Mouse (Mus musculus) heart, adult 9 months (tissue): ENCODE measurements at regions not wholly inside any gene's neighbourhood (a gene's known extent, or its start where the extent isn't known, plus 50 kb on each side); places are given as distances from the start of the nearest gene placed in this dataset.
"Not testable (repeated sequence)": the region's sequence is repeated elsewhere in the genome, so short reads cannot be mapped to it uniquely, and the experiment has no call there.

Experiments
- DNase-seq, 2 experiments: peaks; one replicate each; pipeline ENCODE4 v3.0.0; 2022; ENCODE audit warnings: low spot score in 2 of 2

DNA sequence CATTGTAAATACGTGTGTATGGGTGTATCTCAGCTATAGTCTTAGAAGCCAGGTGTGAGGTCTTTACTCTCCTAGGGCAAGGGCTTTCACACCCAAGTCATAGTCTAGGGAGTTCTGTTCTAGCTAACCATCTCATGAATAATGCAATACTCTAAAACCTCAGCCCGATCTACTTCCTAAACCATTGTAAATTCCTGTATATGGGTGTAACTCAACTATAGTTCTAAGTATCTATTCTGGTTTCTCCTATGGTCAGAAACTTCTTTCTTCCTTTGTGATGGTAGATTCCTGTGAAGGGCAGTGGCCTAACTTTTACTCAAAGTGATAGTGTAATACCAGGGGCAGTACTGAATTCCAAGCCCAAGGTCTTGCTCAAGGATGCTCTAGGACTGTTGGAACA, 58.7 kb upstream of the Srd5a3 start:
- not testable (repeated sequence) for DNase-seq

DNA sequence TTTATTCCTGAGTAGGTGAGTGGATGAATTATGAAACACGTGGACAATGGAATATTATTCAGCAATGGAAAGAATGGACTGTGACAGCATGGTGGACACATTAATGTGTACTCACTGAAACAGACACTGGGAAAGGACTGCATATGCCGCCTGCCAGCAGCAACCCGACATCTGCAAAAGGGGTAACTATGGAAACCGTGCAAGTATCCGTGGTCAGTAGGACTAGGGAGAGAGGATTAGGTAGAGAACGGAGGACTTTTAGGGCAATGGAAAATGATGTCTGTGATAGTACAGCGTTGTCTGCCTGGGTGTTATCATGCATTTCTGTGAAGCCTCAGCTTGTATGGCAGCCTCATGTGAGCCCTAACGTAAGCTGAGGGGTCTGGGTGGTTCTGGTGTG, 59.6 kb upstream of the Srd5a3 start:
- no peak for DNase-seq

DNA sequence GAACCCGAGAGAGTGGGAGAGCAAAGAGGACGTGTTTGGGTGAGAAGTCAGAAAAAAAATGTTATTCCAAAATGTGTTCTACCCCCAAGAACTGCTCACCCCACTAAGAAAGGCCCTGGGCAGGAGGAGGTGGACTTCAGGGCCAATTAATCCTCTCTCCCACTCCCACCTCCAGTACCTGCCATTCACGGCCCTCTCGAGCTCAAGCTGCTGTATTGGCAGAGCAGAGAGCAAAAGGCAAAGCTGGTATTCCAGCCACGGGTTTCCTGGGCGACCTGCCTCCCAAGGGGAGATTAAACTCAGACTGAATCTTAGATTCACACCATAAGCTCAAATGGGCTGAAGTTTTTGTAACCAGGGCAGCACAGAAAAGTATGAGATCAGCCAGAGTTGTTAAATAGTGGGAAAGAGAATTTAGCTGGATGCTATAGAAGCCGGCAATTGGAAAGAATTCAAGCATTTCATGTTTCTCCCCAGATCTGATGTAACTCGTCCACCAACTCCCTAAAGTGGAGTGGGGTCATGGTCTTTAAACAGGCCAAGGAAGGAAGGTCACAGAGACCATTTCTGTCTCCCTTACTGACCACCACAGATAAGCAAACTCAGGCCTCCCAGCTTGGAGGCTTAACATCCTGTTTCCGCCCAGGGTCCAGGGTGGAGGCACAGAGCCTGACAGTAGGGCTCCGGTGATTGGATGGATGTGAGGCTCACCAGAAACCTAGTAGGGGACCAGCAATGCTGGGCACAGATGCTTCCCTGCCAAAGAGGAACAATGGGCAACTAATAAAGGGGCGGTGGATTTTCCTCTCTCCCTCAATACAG, 60.7 kb upstream of the Srd5a3 start:
- peak; percentile 51 to 75 for DNase-seq

DNA sequence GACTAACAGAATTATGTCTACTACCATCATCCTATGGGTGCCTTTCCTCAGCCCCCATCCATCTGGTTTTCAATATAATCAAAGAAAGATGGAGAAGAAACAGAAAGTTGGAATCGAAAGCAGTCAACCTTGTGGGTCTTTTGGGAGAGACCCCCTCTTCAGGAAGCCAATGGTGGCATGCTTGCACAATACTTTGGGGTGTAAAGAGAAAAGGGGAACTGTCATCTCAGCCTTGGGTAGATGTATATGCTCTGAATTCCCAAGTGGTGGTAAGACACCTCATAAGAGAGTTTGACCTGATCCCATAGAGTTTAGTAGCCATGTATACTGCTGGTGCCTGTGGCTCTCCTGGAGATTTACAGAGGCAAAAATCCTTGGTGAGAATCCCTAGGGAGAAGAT, 61.6 kb upstream of the Srd5a3 start:
- no peak for DNase-seq

DNA sequence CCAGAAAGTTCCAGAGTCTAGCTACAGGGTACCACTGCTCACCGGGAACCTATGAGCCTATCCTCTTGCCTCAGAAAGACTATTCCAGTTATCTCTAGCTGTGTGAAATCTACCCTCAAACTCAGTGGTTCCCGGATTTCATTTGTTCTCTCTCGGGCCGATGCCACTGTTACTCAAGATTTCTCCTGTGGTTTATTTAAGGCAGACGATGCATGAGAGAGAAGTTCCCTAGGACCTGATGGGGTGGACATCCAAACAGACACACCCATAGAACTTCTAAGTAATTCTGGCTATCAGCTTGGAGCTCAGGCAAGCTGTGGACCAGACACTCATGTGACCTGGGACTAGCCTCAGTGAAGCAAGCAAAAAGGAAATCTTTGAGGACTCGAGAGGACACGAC, 63.8 kb upstream of the Srd5a3 start:
- no peak for DNase-seq

DNA sequence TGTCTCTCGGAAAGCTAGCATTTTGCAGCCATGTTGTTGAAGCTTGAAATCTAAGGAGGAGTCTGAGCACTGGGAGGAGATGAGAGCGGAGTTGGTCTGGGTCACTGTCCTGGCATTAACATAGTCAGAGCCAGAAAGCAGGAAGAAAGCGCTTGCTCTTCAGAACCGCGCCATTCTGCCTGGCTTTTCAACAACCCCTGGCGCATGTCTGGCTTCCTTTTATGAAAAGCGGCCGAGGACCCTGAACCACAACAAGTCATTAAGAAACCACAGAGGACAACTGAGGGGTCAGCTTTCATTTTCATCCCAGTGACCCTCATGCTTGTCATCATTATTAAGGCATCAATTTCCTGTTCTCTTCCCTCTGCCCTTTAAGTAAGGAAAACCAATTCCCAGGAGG, 64.7 kb upstream of the Srd5a3 start:
- DNase-seq, result no peak

DNA sequence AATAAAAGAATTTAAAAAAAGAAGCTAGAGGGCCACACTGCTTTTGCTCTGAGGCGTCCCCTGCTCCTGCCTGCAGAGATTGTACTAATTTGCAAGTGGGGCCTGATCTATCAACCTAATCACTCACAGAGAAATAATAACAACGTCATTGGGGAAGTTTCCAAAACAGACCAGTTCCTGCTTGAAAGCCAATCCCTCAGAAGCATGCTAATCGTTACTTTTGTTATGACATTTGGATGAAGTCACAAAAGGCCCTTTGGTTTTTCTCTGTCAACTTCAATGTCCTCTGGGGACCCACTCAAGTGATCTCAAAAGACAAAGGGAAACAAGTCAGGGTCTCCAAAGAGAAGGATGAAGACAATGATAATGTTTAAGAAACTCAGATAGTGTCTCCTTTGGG, 72.2 kb upstream of the Srd5a3 start:
- no peak for DNase-seq

DNA sequence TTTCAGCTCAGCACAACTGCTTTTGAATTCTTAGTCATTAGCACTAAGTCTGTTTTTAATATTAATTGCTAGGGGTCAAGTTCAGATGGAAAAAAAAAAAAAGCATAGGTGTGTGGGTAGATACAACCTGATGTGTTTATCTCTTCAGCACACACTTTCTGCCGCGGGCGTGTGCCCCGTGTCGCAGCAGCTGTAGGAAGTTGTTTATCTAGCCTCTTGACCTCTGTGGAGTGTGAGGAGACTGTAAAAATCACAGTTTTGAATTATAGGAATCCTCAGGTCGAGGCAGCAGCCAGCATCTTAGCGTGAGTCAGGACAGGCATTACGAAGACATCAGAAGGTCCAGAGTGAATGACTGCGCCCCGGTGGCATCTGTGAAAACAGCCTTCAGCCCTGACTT, 72.8 kb upstream of the Srd5a3 start:
- peak; percentile 15 to 52 for DNase-seq

DNA sequence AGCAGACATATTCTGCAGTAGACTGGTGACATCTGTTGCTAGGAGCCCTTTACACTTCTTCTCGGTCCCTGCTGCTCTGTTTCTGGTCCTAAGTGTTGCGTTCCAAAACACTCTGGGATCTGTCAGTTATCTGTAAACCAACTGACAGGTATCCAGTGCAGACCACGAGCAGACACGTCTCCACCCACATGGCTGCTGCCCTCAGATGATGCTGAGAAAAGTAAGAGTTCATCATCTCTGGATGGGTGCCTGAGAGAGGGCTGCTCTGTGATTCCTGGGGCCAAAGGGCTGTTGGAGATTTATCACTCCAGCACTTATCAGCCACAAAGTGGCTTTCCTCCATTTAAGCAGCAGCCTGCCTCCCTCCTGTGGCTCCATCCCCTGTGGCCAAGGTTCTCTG, 74.3 kb upstream of the Srd5a3 start:
- no peak for DNase-seq

DNA sequence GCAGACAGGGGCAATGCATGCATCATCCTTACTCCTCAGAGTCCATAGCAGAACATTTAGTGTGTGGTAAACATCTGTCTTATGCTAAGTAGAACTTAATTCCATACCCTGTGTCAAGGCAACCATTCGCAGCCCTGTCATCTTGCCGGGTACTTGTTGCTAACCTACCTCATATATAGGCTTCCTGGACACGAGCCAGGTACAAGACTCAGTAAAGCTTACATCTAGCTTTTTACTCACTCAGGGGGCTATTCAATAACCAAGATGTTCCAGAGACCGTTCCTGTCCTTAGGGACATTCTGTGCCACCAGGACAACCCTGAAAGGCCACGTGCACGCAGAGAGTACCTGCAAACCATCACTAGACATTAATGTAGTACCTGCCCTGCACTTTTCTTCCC, 74.8 kb upstream of the Srd5a3 start:
- DNase-seq, result no peak

DNA sequence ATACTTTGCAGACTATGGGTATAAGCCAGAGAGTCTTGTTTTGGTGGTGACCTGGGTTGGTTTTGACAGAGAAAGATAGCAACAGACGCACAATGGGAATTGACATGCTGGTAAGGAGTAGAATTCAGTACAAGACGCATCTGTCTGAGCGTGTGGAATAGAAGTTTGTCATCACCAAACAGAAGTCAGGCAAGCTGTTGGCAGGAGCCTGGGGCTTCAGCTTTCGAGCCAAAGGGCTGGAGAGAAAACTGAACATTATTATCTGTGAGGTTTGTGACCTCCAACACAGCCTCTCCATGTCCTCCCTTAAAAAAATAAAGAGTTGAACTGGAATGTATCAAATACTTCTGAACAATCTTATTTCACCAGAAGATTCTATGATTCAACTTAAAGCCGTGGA, 75.4 kb upstream of the Srd5a3 start:
- DNase-seq, result no peak

DNA sequence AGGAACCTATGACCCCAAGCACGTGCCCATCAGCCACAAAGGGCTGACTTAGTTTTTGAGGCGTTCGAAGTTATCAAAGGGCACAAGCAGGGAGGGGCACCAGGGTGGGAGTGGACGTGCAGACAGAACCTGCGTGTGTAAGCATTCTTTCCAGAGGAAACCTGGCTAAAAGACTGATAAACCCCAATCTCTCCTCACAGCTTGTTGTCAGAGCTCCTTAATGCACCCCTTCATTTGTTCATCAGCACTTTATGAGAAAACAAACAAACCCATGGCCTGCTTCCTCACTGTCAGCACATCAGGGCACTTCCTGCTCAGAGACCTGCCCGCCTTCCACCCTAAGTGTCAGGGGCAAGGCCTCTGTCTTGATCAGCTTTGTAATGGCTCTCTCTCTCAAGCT, 76.6 kb upstream of the Srd5a3 start:
- DNase-seq, result no peak

DNA sequence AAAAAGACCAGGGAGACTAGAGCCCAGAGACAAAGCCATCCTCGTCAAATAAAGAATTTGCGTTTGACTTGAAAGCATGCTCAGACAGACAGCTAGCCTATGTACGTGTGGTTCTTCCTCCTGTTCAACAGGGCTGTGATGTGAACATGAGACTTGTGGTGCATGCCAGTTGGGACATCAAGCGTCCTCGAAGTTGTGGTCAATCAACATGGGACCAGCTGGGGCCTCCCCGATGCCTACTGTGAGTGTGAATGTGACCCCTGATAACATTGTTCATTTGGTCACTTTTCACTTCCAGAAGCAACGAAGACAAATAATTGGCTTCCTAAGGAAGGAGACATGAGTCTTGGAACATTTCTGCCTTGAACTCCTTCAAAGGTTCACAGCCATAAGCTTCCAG, 79.8 kb upstream of the Kdr start:
- no peak for DNase-seq

DNA sequence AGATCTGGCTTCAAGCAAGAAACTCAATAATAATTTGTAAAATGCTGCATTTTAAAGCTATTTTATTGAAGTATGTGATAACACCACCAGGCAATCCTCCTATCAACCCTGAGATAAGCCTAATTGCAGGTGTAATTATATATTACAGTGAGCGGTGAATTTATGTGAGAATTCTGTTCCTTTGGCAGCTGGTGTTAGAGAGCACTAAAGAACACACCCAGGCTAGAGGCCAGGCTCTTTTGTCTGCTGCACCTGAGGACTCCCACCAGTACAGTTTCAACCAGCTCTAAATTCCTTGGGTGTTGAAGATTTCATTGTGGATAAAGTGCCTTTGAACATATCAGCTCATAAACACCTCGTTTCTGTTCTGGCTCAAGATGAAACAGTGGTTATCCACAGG, 77.6 kb upstream of the Kdr start:
- no peak for DNase-seq

DNA sequence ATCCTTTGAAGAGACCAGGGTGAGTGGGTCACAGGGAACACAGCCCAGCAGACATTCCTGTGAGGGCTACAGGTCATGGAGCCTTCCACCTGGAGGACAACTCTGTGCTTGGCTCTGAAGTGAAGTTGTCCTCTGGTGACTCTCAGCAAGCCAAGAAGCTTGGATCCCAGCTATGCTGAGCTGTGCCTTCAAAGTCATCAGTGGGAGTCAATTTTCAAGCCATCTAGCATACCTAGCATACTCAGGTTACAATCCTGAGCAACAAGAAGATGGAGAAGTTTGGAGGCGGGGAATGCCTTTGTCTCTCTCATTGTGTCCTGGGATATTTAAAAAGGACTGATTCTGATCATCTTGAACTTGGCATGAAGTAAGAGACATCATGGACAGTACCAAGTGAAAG, 74.5 kb upstream of the Kdr start:
- no peak for DNase-seq

DNA sequence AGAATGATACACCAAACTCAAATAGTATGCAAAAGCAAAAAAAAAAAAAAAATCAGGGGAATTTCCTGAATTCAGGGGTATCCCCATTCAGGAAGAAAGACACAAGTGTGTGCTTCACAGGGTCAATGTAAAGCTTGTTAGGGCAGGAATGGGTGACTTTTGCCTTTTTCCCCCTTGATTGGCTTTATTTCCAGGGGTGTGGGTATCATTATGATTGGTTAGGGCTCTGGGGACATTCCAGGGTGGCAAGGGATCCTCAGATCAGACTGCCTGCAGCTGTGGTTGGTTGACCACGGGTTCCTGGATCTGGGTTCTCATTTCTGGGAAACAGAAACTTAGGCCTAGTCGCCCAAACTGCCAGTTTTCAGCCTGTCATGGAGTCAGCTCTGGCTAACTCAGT, 73.4 kb upstream of the Kdr start:
- DNase-seq, result no peak

DNA sequence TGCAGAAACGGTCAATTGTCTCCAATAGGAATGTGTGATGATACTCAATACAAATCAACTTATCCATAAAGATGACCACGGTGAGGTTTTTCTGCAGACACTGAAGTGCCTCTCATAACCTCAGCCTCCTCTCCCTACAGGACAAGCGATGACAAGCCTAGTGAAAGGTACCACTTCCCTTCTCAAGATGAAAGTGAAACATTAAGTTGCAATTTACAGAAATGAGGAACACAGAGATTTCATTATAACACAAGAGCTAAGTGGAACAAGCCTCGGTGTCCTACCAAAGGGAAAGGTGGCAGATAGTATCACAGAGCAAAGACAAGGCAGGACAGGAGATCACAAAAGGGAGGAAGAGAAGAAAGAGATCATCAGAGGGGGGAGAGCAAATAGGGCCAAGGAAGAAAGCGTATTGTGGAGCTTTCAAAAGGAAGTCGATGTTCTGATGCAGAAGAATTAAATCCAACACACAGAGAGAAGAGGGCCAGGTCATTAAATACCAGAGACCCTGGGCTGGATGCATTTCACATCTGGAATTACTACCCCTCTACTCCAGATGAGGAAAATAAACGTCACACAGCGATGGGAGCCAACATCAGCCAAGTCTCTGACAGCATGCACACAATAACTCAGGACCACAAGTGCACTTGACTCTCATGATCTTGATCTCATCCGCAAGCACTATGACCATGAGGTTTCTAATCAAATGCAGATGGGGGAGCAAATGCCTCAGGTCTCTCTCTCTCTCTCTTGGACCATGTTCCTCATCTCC, 70.0 kb upstream of the Kdr start:
- no peak for DNase-seq

DNA sequence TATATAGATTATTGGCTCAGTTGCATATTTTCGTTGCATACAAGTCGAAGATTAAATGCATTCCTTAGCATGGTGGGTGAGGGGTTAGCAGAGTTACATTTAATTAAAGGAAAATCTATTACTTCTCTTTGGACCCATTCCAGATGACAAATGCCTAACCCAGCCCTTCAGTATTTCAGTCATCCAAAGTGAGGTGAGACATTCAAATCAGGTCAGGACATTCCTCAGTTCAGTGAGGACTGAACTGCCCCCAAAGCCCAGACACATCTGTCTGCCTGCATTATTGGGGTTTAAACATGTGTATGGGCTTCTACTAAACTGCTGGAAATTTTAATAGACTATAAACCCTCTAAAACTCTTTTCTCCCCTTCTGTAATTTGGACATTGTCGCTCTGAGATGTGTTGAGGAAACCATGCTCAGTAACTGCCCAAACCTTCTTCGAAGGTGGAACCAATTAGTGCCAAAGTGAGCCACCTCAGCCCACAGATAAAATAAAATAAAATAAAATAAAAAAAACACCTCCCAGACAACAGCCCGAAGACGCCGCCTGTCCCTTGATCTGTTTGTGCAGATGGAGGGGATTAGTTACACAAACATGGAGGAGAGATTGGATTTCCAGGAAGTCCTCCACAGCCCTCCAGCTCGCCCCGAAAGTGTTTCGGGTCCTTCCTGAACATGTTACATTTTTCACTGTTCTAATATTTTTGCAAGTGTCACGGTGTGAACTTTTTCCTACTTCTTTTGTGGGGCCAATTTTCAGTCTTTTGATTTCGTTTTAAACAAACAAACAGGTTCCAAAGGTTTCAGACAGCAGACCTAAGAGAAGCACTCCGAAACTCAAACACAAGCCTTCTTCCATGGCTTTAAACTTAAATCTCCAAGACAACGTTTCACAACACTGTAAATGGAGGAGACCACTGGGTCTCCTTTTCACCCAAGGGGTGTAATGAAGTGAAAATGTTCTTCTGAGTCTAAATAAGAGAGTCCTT, 65.6 kb upstream of the Kdr start:
- no peak for DNase-seq

DNA sequence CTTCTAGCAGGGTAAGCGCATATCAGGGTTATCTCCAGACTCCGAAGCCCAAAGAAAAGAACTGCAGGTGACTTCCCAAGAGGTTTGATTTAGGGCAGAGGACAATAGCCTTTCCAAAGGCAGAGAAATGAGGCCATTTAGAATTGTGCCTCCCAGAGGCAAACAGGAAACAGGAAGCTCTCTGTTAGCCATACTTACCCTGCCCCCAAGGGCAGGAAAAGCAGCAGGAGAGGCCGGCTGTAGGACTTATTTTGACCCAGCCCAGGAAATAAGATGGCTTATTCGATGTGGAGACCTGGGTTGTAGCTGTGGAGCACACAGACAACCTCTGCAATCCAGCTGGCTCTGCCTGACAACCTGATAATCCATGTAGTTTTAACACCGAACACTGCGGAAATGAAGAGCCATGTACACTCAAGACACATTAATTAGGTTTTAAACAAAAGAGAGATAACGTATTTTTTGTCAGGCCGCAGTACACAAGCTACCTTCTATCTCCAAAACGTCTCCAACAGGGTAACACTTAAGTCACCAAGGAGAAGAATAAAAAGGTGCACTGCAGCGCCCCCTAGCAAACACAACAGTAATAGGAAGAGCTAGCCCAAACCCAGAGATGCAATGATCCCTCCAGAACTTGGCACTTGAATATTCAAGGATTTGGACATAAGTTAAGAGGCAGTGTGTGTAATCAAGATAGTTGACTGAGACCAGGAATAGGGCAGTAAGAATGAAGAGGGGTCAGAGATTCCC, 62.4 kb upstream of the Kdr start:
- DNase-seq, result peak; percentile 58 to 78

DNA sequence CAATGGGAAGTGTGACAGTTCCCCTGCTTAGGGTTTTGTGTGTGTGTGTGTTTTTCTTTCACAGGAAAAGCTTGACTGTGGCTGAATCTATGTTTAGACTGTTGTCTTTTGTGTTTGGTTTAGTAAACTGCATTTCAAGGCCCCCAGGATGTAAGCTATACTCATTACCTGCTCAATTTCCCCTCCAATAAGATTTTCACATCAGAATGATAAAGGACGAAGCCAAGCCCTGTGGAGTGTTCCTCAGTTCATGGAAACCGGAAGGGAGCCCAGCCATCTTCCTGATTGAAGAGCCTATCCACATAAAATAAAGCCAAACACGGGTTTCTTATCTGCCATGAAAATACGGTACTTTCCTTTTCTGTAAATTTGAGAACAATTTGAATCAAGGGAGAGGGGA, 50.5 kb upstream of the Kdr start:
- peak; percentile 22 to 62 for DNase-seq
